Mouse (Mus musculus): ENCODE results near the gene Ift74.

GRCm38 (mm10) chr4:94692175-94692574 is 77.9 kb downstream of the Ift74 start:
- TF ChIP-seq CTCF (IDR thresholded peaks at IDR 0.05; ENCODE audit: borderline replicate concordance, insufficient read depth, low read length) (no peak), POLR2A (IDR thresholded peaks at IDR 0.05; ENCODE audit: low read depth, low read length) (no peak)
